Mouse (Mus musculus) lung, adult 2 months (tissue): ENCODE measurements around the gene Akap12.

Experiments
- CTCF ChIP-seq: fragments of 200-500 bp; IDR thresholded peaks from 2 replicates; pipeline ENCODE4 v1.5.1; 2011; ENCODE audit warnings: mild to moderate bottlenecking, low read length, control low read depth; ENCODE audit not compliant: insufficient read depth
- POLR2A ChIP-seq: fragments of 200-500 bp; IDR thresholded peaks from 2 replicates; pipeline ENCODE4 v1.6.1; 2011; ENCODE audit warnings: low read depth, mild to moderate bottlenecking, control low read depth, low read length, borderline replicate concordance; ENCODE audit errors: extremely low read depth

DNA sequence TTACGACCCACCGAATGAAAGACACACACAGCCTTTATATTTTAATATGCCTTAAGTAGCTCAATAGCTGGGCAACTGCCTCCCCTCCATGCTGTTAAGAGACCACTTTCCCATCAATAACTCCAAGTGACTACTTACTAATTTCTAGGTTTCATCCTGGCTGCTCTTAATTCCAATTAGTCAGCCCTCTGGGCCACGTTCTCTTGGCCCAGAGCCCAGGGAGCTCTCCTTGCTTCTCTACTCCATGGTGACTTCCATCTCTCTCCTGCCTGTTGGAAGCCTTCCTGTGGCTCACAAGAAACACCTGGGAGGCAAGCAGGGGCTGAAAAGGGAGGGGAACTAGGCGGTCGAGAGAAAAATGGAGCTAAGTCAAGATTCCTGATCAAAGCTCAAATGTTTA, 23.0 kb downstream of the Akap12 start:
- TF ChIP-seq CTCF (no peak), POLR2A (no peak)
